Mouse (Mus musculus) ovary, postnatal 36 days (tissue): ENCODE measurements around the gene Zkscan7.
"Not testable (repeated sequence)": the region's sequence is repeated elsewhere in the genome, so short reads cannot be mapped to it uniquely, and the experiment has no call there.

Experiments
- DNase-seq: peaks from one replicate; pipeline ENCODE4 v3.0.0; 2022; ENCODE audit warnings: low spot score, mixed read lengths

The Zkscan7 gene

DNA sequence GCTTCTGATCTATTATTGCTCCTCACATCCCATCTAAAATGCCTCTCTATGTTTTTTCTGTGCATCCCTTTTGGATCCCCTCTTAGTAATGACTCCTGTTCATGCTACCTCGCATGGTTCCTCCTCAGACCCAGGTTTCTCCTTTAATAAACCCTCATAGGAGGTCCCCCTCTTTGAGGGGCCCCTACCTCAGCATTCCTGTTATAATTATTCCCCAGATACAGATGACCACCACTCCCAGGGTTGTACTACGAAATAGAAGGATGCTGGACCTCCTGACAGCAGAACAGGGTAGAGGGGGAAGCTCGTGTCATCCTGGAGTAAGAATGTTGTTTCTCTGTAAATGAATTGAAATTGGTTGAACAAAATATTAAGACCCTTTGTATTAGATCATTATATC lies at the start of gene Zkscan7:
Gene Zkscan7 (plus strand): TSS at position 301 of the 400 bp plus-strand sequence.
- DNase-seq, result no peak

DNA sequence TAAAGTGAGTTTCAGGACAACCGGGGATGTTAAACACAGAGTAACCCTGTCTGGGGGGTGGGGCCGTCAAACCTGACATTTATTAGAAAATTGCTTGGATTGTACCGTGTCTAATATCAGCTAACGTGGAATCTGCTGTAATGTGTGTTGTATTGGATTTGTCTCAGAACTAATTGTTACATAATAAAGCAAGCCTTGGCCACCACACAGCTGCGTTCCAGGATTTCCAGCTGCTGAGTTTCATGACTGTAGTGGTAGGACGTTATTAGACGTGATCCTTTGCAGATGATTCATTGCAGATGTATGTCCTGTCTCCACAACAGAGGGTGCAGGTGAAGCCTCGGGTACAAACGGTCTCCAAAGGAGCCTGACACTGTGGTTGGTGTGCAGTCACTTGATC lies 49.4 kb upstream of the Zkscan7 start:
- DNase-seq, result no peak

DNA sequence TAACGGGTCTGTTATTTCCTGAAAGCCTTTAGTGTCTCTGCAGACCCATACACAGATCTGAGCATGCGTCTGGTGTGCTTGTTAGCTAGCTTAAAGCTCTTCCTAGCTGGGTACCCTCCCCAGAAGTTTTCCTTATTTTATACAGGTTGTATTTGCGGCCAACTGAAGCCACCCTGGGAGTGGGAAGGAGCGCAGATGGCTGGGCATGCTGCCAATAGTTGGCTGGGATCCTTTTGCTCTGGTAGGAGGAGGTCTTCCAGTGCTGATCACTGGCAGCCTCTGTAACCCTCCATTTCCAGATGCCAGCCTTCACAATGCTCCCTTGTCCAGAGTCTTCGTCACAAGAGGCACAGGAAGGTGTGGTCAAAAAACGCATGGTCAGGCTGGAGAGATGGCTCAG lies 48.7 kb upstream of the Zkscan7 start:
- peak; percentile 56 for DNase-seq

DNA sequence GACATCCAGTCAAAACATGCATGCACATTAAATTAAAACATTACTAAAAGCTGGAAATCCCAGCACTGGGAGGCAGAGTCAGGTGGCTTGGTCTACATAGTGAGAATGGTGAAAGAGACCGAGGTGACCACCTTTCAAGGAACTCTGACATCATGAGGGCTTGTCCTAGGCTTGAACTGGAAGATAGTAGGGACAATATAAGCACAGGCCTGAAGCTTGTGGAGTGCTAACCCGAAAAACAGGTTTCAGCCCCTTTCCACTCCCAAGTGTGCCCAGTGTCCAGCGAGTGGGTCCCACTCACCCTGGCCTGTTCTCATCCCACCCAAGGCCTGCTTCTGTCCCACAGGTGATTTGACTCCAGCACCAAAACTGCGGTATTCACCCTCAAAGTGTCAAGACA lies 48.3 kb upstream of the Zkscan7 start:
- DNase-seq, result no peak

DNA sequence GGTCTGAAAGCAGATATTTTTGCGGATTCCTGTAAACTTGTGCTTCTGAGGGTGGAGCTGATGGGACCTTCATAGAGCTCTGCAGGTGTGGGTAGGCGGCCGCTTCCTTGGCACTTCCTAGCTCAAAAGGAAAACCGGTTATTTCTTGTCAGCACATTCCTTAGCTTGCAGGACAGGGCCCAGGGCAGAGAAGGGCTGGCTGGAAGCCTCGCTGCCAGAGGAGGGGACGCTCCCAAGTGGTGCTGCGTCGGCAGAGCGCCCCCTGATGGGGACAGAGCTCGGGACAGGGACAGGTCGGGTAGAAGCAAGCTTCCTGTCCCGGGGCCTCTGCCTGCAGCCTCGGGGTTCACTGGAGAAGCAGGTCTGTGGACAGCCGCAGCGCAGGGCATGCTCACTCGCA lies 47.8 kb upstream of the Zkscan7 start:
- peak; percentile 58 for DNase-seq

DNA sequence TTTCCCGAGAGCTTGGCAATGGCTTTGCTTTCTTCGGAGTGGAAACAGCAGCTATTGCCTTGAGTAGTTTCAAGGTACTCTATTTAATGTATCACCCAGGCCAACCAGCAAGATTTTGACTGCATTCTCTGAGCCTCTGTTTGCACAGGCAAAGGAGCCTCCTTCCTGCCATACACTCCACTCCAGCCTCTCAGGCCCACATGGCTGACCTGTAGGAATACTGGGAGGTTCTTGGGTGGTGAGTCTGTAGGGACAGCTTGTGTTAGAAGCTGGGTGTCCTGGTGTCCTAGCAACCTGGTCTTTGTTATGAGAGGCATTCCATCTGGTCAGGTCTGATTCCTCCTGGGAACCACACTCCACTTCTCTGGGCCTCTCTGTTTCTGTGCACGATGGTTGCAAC lies 41.7 kb upstream of the Zkscan7 start, which contains the start of gene Gm35549:
Gene Gm35549 (minus strand): TSS at position 276 of the 400 bp plus-strand sequence.
- no peak for DNase-seq

DNA sequence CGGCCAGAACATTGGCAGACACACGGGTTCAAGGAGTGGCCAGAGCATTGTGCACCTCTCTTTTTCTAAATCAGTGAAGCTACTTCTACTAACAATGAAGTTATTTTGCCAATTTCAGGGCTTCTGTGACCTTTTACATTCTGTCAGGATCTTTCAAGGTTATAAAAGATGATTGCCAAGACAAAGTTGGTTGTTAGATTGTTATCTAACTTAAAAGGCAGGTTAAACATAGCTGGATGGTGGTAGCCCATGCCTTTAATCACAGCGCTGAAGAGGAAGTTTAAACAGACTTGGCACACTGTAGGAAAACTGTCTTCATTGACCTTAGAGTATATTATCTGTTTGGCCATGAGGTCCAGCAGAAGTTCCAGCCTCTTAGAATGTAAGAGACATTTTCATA lies 39.9 kb upstream of the Zkscan7 start:
- DNase-seq, result no peak

DNA sequence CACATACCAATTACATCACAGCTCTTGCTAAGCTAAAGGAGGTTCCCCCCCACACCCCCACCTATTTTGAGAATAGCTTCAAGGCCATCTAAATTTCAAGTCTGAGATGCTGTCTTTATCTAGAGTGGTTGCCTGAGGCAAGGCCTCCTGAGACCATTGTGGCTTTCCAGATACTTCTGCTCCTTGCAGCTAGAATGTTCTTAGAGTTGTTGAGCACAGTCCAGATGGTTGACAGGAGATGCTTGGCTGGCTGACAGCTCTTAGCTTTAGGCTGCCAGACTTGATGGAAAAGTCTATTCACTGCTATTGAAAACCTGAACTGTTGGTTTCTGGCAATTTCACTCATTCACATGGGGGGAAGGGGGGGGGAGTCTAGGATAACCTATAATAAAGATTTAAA lies 39.3 kb upstream of the Zkscan7 start:
- DNase-seq, result no peak

DNA sequence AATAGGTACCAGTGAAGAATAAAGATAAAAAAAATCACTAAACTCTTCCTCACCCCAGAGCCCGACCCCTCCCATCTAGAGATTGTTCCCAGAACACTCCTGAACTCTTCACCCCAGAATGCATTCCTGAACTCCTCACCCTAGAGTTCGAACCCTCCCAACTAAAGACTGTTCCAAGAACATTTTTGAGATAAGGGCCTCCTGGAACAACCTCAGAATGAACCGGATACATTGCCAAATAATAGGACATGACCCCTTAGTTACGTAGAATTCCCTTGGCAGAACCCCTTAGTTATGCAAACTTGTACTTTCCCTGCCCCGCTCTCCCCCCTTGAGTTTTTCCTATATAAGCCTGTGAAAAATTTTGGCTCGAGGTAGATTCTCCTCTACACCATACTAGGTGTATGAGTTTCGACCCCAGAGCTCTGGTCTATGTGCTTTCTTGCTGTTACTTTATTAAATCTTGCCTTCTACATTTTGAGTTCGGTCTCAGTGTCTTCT lies 37.6 kb upstream of the Zkscan7 start:
- not testable (repeated sequence) for DNase-seq

DNA sequence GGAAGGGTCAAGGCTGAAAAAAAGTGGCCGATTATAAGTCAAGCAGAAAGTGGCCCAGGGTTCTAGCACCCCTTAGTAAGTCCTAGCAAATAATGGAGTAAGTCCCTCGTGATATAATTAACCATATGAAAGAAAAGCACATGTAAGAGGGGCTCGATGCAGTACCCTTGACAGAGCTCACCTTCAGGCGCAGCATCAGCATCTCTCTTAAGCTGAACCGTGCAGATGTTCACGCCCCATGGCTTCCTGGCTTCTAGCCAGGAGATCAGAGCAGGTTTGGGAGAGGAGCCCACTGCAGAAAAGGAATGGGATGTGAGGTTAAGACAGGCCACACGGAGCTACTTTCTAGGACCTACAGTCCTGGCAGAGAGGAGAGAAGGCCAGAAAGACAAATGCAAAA lies 31.0 kb upstream of the Zkscan7 start:
- DNase-seq, result no peak

DNA sequence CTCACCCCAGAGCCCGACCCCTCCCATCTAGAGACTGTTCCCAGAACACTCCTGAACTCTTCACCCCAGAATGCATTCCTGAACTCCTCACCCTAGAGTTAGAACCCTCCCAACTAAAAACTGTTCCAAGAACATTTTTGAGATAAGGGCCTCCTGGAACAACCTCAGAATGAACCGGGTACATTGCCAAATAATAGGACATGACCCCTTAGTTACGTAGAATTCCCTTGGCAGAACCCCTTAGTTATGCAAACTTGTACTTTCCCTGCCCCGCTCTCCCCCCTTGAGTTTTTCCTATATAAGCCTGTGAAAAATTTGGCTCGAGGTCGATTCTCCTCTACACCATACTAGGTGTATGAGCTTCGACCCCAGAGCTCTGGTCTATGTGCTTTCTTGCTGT lies 30.3 kb upstream of the Zkscan7 start:
- DNase-seq, result not testable (repeated sequence)

DNA sequence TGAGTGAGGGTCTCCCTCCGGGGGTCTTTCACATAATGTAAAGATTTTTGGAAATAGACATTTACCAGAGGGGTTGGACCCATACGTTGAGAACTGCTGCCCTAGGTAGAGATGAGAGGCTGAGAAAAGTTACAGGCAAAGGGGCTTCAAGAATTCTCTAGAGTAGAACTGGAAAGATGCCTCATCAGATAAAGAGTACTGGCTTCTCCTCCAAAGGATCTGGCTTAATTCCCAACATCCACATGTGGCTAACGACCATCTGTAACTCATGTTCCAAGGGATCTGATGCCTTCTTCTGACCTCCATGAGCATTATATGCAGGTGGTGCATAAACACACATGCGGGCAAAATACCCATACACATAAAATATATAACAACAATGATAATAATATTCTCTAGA lies 29.9 kb upstream of the Zkscan7 start:
- no peak for DNase-seq

DNA sequence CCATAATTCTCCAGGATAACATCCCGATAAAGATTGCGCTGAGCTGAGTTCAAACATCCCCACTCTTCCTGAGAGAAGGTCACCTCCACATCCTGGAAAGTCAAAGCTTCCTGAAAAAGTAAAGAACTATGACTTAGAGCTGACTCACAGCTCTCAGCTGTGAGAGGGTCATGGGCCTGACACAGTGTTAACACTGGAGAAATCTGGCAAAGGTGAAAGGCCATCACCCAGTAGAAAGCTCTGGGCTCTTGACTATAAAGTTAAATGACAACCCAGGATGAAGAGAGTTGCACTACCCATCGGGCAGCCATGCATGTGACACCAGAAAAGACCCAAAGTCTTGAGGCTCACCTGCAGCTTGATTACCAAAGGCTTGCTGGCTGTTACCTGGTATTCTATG lies 28.8 kb upstream of the Zkscan7 start:
- no peak for DNase-seq

DNA sequence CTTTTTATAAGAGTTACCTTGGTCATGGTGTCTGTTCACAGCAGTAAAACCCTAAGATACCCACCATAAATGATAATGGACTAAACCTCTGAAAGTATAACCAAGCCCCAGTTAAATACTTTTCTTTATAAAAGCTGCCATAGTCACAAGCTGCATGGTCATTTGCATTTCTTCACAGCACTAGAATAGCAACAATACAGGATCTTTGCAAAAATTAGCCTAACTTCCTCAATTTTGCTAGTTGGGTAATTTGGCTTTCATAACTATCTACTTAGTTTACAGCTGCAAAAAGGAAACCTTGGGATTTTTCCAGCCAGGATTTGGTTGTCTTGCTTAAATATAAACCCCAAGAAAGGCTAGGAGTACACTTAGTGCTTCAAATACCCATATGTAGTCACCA lies 24.7 kb upstream of the Zkscan7 start:
- no peak for DNase-seq

DNA sequence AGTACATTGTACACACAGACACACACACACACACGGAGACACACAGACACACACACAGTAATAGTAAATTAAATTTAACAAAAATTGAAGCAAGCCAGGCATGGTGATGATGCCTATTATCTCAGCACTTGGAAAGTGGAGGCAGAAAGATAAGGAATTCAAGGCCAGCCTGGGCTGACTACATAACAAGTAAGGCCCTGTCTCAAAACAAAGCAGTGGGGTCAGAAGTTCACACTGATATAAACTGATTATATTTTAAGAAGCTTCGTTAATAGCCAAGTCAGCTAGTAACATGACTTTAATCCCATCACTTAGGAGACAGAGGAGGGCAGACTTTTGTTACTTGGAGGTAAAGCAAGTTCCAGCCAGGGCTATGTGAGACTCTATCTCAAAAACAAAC lies 21.8 kb upstream of the Zkscan7 start:
- DNase-seq, result no peak

DNA sequence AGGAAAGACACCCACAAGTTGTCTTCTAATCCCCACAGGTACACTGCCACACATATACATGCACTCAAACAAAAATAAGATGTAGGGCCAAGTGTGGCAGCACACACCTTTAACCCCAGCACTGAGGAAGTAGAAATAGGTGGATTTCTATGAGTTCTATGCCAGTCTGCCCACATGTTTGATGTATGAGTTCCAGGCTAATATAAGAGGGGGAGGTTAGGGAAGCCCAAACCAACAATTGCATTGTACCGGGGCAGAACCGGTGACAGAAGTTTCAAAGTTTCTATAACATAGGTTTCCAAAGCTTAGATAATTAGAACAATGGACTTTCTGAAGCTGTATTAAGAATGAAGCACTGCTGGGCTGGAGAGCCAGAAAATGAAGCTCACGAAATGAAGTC lies 20.6 kb upstream of the Zkscan7 start:
- DNase-seq, result no peak

DNA sequence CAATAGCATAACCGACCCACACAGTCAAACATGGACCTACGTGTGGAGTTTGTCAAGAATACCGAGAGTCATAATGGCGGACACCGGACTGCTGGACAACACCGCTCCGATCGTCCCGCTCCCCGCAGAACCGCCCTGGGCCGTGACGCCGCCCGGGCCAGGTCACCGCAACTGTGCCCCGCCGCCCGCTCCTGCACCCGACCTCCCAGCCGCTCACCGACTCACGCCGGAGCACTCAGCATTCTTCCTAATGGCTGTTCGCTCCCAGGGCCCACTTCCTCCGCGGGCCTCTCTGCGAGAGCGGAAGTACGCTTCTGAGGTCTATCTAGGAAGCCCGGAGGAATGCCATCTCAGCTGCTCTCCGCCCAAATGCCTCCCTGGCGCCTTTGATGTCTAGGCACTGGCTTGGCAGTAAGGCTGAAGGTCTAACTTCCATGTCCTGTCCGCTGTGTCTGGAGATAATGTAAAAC lies 19.8 kb upstream of the Zkscan7 start, which contains the start of gene Zfp445:
Gene Zfp445 (minus strand): TSS at position 310 of the 470 bp plus-strand sequence.
- DNase-seq, result peak; percentile 78

DNA sequence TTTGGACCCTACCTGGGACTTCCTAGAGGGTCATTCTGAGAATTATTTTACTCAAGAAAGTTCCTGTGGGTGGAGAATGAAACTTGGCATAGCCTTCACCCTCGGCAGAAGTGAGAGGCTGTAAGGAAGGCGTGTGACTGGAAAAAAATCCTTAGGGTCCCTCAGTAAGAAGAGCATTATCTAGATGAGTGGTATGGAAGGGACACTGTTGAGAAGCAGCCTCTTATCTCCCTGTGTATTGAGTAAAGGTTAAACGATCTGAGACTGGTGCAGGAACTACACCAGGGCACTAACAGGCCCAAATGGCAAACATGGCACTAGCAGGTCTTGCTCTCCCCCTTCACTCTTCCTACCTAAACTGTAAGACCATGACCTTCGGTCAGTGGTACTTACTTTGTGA lies 19.3 kb upstream of the Zkscan7 start:
- DNase-seq, result no peak

DNA sequence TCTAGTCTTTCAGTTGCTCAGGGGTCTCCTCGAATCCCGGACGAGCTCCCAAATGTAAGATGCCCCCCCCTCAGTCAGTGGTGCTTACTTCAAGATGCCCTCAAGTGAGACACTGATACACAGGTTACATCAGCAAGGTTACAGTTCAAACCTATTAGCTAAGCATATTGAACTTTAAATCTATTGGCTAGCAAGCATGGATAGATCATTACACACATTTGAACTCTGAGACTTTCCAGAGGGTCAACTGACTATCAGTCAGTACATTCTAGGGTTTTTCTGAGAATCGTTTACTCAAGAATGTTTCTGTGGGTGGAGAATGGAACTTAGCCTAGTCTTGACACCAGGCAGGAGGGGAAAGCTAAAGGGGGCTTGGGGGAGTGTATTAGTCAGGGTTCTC lies 12.9 kb upstream of the Zkscan7 start:
- DNase-seq, result no peak

DNA sequence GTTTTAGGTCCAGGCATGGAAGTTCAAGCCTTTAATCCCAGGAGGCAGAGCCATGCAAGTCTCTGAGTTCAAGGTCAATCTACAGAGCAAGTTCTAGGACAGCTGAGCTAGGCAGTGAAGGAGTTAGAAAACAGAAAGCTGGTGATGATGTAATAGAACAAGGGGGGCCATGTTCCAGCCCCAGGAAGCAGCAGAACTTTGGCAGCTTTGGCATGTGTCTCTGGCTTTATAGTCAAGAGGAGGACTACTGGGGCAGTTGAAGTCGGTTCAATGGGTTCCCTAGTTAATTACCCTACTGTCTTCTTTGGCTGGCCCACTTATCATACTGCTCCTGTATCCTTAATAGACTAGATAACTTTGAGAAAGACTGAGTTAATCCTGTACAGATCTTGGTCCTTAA lies 10.8 kb upstream of the Zkscan7 start:
- DNase-seq, result no peak

DNA sequence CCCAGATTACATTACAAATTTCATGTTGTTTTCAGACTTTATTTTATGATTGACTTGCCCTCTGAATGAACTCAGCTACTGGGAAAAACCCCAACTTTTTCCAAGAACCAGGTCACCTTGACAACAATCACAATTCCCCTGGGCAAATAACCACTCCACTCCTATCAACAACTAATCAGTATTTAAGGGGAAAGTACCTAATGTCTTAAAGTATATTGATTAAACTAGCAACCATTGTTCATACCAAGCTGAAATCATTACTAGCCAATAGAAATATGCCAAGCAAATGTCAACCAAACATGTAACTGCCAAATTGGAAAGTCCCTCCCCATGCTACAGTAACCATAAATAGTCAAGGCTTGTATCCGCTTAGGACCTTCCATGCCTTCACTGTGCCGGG lies 10.3 kb upstream of the Zkscan7 start:
- DNase-seq, result no peak

DNA sequence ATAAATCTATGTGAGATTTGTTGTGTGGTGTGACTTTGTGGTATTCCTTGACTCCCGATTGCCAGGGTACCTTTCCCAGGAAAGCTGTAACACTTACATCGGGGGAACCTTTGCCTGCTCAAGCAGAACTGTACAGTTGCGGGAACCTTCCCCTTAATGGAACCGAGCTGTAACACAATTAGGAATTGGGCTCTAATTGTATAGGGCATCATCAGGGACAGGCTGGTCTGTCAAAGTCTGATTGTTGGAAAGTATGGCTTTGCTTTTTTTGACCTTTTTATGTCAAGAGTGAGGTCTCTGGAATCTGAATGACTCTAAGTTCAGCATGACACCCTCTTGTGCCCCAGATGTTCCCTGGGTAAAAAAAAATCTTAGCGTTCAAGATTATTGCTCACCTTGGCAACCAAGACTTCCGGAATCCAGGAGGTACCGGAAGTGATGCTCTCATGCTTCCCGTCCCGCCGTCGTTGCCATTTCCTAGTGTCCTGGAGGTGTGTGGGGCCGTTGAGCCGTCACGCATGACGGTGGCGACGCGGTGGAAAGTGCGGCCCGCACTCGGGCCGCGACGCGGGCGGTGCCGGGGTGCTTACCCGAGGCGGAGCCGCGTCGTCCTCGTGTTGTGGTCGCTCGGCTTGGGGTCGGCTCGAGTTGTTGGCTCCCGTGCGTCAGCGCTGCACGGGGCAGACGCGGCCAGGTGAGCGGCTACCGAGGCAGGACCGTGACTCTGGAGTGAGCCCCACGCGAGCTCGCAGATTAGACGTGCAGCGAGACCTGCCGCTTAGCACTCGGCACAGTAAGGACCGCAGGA lies 1.1 kb downstream of the Zkscan7 start:
- DNase-seq, result peak; percentile 51

DNA sequence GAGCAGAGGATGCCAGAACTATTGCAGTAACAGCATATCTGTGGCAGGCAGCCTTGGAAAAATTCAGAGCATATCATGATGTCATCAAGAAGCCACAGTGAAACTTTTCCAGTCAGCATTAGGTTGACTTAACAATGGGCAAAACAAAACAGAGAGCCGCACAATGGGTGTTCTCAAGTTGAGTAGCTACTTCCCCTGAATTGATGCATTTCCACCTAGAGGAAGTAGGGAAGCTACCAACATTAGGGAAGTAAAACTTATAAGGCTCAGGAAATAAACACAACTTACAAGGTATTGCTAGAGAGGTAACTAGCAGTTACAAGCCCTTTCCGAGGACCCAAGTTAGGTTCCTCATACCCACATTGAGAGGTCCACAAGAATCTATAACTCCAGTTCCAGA lies 15.6 kb downstream of the Zkscan7 start:
- no peak for DNase-seq
